Mouse (Mus musculus): ENCODE results near the gene Slc2a13.

Gene Slc2a13

GRCm38 (mm10) chr15:91260578-91260977, 312.5 kb downstream of the Slc2a13 start:
- no peak for DNase-seq

GRCm38 (mm10) chr15:91257140-91257539, 315.9 kb downstream of the Slc2a13 start:
- no peak for DNase-seq

- DNase-seq = no peak
These were observed 317.8 kb downstream of the Slc2a13 start for GRCm38 (mm10) chr15:91255308-91255707.

GRCm38 (mm10) chr15:91252956-91253355, 320.1 kb downstream of the Slc2a13 start:
- DNase-seq = no peak

- no peak for DNase-seq
These were observed 321.3 kb downstream of the Slc2a13 start for GRCm38 (mm10) chr15:91251544-91252408.

- DNase-seq = peak; percentile 24 to 25
These were observed 322.2 kb downstream of the Slc2a13 start for GRCm38 (mm10) chr15:91250815-91251214.

- DNase-seq = no peak
These were observed 332.3 kb downstream of the Slc2a13 start for GRCm38 (mm10) chr15:91240683-91241335.

- no peak for DNase-seq
These were observed 335.8 kb downstream of the Slc2a13 start for GRCm38 (mm10) chr15:91237294-91237693.

All from cerebellum, postnatal 36 days (tissue).